ENCODE assay signal across 22 mouse cellular contexts in genomic region chr10:92293261-92293660, GRCm38 (mm10).
"Had no signal": no experiment of that assay in that cellular context is flagged by ENCODE, and none has a peak within 500 bp of the region (broad histone marks: within the 10 kb centered on the region; RNA-seq: fewer than 3 reads in every experiment).

No protein-coding gene starts in this region.

- ATAC-seq: liver, embryonic 12.5 days had no signal

- H3K27me3 ChIP-seq: kidney, embryonic 15.5 days; liver, embryonic 12.5 days; liver, embryonic 15.5 days; lung, embryonic 15.5 days; megakaryocyte, embryonic 14.5 days; neural tube, embryonic 12.5 days; neural tube, embryonic 15.5 days had no signal

- H3K4me2 ChIP-seq: kidney, embryonic 15.5 days; limb, embryonic 13.5 days; liver, embryonic 12.5 days; liver, embryonic 15.5 days; lung, embryonic 15.5 days; midbrain, embryonic 11.5 days; neural tube, embryonic 12.5 days; neural tube, embryonic 15.5 days had no signal

- H3K4me1 ChIP-seq: liver, embryonic 12.5 days; liver, embryonic 15.5 days; lung, embryonic 15.5 days; megakaryocyte, embryonic 14.5 days had no signal

- H3K9me3 ChIP-seq: kidney, embryonic 15.5 days; limb, embryonic 10.5 days; limb, embryonic 13.5 days; liver, embryonic 12.5 days; liver, embryonic 15.5 days; lung, embryonic 15.5 days; neural tube, embryonic 12.5 days; neural tube, embryonic 15.5 days had no signal

- H3K9ac ChIP-seq: kidney, embryonic 15.5 days; limb, embryonic 13.5 days; liver, embryonic 12.5 days; liver, embryonic 15.5 days; lung, embryonic 15.5 days; neural tube, embryonic 12.5 days; neural tube, embryonic 15.5 days had no signal

- DNase-seq: kidney, adult 11 months; kidney, adult 8-10 months; kidney, postnatal 10 days; kidney, postnatal 36 days; layer of hippocampus, postnatal 36 days; liver; lung, adult 18-20 months; lung, postnatal 10 days; lung, postnatal 36 days; midbrain, embryonic 14.5 days; thymus, adult 18-20 months had no signal

- H3K36me3 ChIP-seq: kidney, embryonic 15.5 days; limb, embryonic 10.5 days; limb, embryonic 13.5 days; liver, embryonic 12.5 days; liver, embryonic 15.5 days; lung, embryonic 15.5 days; neural tube, embryonic 12.5 days; neural tube, embryonic 15.5 days had no signal

- H3K27ac ChIP-seq: kidney, embryonic 15.5 days; left cerebral cortex, adult 2 months; limb, embryonic 10.5 days; limb, embryonic 13.5 days; liver, embryonic 12.5 days; liver, embryonic 15.5 days; lung, embryonic 15.5 days; neural tube, embryonic 12.5 days; neural tube, embryonic 15.5 days had no signal

- H3K4me3 ChIP-seq: kidney, embryonic 15.5 days; left cerebral cortex, adult 2 months; limb, embryonic 10.5 days; limb, embryonic 13.5 days; liver, embryonic 12.5 days; liver, embryonic 15.5 days; lung, embryonic 15.5 days; megakaryocyte, embryonic 14.5 days; neural tube, embryonic 12.5 days; neural tube, embryonic 15.5 days had no signal
